Mouse (Mus musculus) liver, embryonic 16.5 days (tissue): ENCODE data around the gene H2al2a. TPM values are rescaled to one million over a fixed set of nuclear protein-coding genes. Genes with fewer than 3 reads are reported as not detected.

ENCODE experiments used
- ATAC-seq: fragments of 200-750 bp; cut with Nextera tagmentation; 2 replicates; pipeline ENCODE4 v1.8.0; 2017; ENCODE audit warnings: low read depth, mild to moderate bottlenecking, moderate number of reproducible peaks, moderate library complexity
- H3K27ac ChIP-seq: fragments of 300-500 bp; sonication (generic); 2 replicates; pipeline ENCODE4 v1.5.1; 2014; ENCODE audit warnings: mild to moderate bottlenecking, low read length
- H3K27me3 ChIP-seq: fragments of 300-500 bp; sonication (generic); 2 replicates; pipeline ENCODE4 v1.6.1; 2014; ENCODE audit warnings: low read depth, low read length, mixed read lengths; ENCODE audit not compliant: control insufficient read depth, insufficient read depth
- H3K36me3 ChIP-seq: fragments of 300-500 bp; sonication (generic); 2 replicates; pipeline ENCODE4 v1.6.1; 2014; ENCODE audit warnings: mild to moderate bottlenecking; ENCODE audit not compliant: control insufficient read depth, insufficient read depth
- H3K4me1 ChIP-seq: fragments of 300-500 bp; sonication (generic); 2 replicates; pipeline ENCODE4 v1.6.1; 2014; ENCODE audit warnings: low read depth, low read length, mixed read lengths; ENCODE audit not compliant: control insufficient read depth
- H3K4me2 ChIP-seq: fragments of 300-500 bp; sonication (generic); 2 replicates; pipeline ENCODE4 v1.6.1; 2014; ENCODE audit warnings: low read depth, low read length, mixed read lengths
- H3K4me3 ChIP-seq: fragments of 300-500 bp; sonication (generic); 2 replicates; pipeline ENCODE4 v1.5.1; 2014; ENCODE audit warnings: low read depth, mild to moderate bottlenecking, low read length
- H3K9ac ChIP-seq: fragments of 300-500 bp; sonication (generic); 2 replicates; pipeline ENCODE4 v1.6.1; 2014; ENCODE audit warnings: low read depth, low read length
- H3K9me3 ChIP-seq: fragments of 300-500 bp; sonication (generic); replicated peaks from 2 replicates; pipeline ENCODE4 v1.6.1; 2016; ENCODE audit warnings: low read length; ENCODE audit not compliant: control insufficient read depth
- WGBS: fragments of 180-500 bp; shearing (Covaris S2); extraction: QIAGEN DNeasy Blood & Tissue Kit; methylation state at CpG from one replicate; pipeline ENCODE4 v1.1.7; 2014; ENCODE audit not compliant: insufficient replicate concordance; 5-methylcytosine and 5-hydroxymethylcytosine counted together
- polyA plus RNA-seq: library from polyadenylated mRNA; unstranded; fragments of >200 nt; fragmentation: Nextera tagmentation; extraction: Ambion mirVana; gene quantifications from 2 replicates; pipeline ENCODE4 v1.2.1, GENCODE M21; 2015

The H2al2a gene
- polyA plus RNA-seq, 1 experiment from 2014 or later, result not detected

- no peak overlapping the region for H3K9ac ChIP-seq
- ATAC-seq, result no peak
- 75% methylated on average over 6 of the region's 6 CpGs for WGBS
Observed at GRCm38 (mm10) chr2:18017321-18017720, 20.6 kb upstream of the H2al2a start.

DNA sequence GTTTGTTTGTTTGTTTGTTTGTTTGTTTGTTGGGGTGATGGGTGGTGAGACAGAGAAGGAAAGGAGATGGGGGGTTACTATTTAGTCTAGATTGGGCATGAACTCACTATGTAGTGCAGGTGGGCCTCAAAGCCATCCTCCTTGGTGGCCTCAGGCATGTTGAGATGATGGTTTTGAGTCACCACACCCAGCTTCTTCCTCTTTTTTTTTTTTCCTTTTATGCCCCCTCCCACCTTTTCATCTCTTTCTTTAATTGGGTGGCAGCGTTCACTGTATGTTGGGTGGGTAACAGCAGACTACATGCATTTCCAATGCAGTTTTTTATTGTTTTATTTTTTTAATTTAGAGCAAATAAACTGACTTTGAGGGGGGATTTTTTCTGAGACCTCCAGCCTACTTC lies 19.9 kb upstream of the H2al2a start:
- Histone ChIP-seq H3K9me3 (no peaks in the 10 kb centered on the region), H3K27ac (no peak overlapping the region), H3K4me2 (no peak overlapping the region), H3K4me3 (no peak overlapping the region), H3K36me3 (no peaks in the 10 kb centered on the region), H3K4me1 (no peaks in the 10 kb centered on the region), H3K9ac (no peak overlapping the region), H3K27me3 (no peaks in the 10 kb centered on the region)
- WGBS, result 70% methylated on average over 1 of the region's 1 CpGs
- ATAC-seq, result no peak

More at GRCm38 (mm10) chr2:18017321-18017720, 20.6 kb upstream of the H2al2a start:
- Histone ChIP-seq H3K4me2 (no peak overlapping the region), H3K27me3 (no peaks in the 10 kb centered on the region), H3K4me3 (no peak overlapping the region), H3K4me1 (no peaks in the 10 kb centered on the region), H3K36me3 (no peaks in the 10 kb centered on the region), H3K27ac (no peak overlapping the region), H3K9me3 (no peaks in the 10 kb centered on the region)

GRCm38 (mm10) chr2:18015581-18015980 lies 18.8 kb upstream of the H2al2a start:
- WGBS, result 44% methylated on average over 3 of the region's 3 CpGs
- H3K36me3 ChIP-seq, result no peaks in the 10 kb centered on the region
- no peak overlapping the region for H3K4me3 ChIP-seq
- H3K27me3 ChIP-seq, result no peaks in the 10 kb centered on the region
- H3K27ac ChIP-seq, result no peak overlapping the region
- no peak for ATAC-seq
- no peaks in the 10 kb centered on the region for H3K4me1 ChIP-seq
- H3K4me2 ChIP-seq, result no peak overlapping the region
- no peaks in the 10 kb centered on the region for H3K9me3 ChIP-seq
- H3K9ac ChIP-seq, result no peak overlapping the region

GRCm38 (mm10) chr2:18012866-18013265 lies 16.1 kb upstream of the H2al2a start:
- H3K36me3 ChIP-seq, result no peaks in the 10 kb centered on the region
- H3K27me3 ChIP-seq, result no peaks in the 10 kb centered on the region
- H3K9ac ChIP-seq, result no peak overlapping the region
- no peak overlapping the region for H3K4me2 ChIP-seq
- H3K9me3 ChIP-seq, result no peaks in the 10 kb centered on the region
- H3K4me1 ChIP-seq, result no peaks in the 10 kb centered on the region
- no peak for ATAC-seq
- H3K27ac ChIP-seq, result no peak overlapping the region
- WGBS, result 72% methylated on average over 3 of the region's 3 CpGs
- no peak overlapping the region for H3K4me3 ChIP-seq

GRCm38 (mm10) chr2:18011226-18011625 lies 14.5 kb upstream of the H2al2a start:
- Histone ChIP-seq H3K4me3 (no peak overlapping the region), H3K36me3 (no peaks in the 10 kb centered on the region), H3K9me3 (no peaks in the 10 kb centered on the region), H3K27me3 (no peaks in the 10 kb centered on the region), H3K4me2 (no peak overlapping the region), H3K9ac (no peak overlapping the region), H3K27ac (no peak overlapping the region), H3K4me1 (no peaks in the 10 kb centered on the region)
- WGBS, result 58% methylated on average over 6 of the region's 6 CpGs
- no peak for ATAC-seq

- no peak overlapping the region for H3K4me2 ChIP-seq
- no peaks in the 10 kb centered on the region for H3K4me1 ChIP-seq
- H3K9ac ChIP-seq, result no peak overlapping the region
- no peak for ATAC-seq
- H3K27me3 ChIP-seq, result no peaks in the 10 kb centered on the region
- H3K36me3 ChIP-seq, result no peaks in the 10 kb centered on the region
- no peak overlapping the region for H3K4me3 ChIP-seq
- 37% methylated on average over 8 of the region's 8 CpGs for WGBS
- H3K27ac ChIP-seq, result no peak overlapping the region
- H3K9me3 ChIP-seq, result no peaks in the 10 kb centered on the region
Observed at GRCm38 (mm10) chr2:18005137-18005536, 8.4 kb upstream of the H2al2a start.

- H3K36me3 ChIP-seq, result no peaks in the 10 kb centered on the region
- H3K4me2 ChIP-seq, result no peak overlapping the region
- no peaks in the 10 kb centered on the region for H3K9me3 ChIP-seq
- no peaks in the 10 kb centered on the region for H3K27me3 ChIP-seq
- no peak overlapping the region for H3K4me3 ChIP-seq
- WGBS, result 61% methylated on average over 4 of the region's 4 CpGs
- no peaks in the 10 kb centered on the region for H3K4me1 ChIP-seq
- ATAC-seq, result no peak
- no peak overlapping the region for H3K27ac ChIP-seq
- H3K9ac ChIP-seq, result no peak overlapping the region
Observed at GRCm38 (mm10) chr2:18004286-18004685, 7.5 kb upstream of the H2al2a start.

- H3K9ac ChIP-seq, result no peak overlapping the region
- no peak for ATAC-seq
- H3K36me3 ChIP-seq, result no peaks in the 10 kb centered on the region
- H3K27ac ChIP-seq, result no peak overlapping the region
- H3K4me3 ChIP-seq, result no peak overlapping the region
- no peaks in the 10 kb centered on the region for H3K9me3 ChIP-seq
- no peaks in the 10 kb centered on the region for H3K27me3 ChIP-seq
- WGBS, result 67% methylated on average over 3 of the region's 3 CpGs
- no peak overlapping the region for H3K4me2 ChIP-seq
- no peaks in the 10 kb centered on the region for H3K4me1 ChIP-seq
Observed at GRCm38 (mm10) chr2:18002306-18002705, 5.5 kb upstream of the H2al2a start.

DNA sequence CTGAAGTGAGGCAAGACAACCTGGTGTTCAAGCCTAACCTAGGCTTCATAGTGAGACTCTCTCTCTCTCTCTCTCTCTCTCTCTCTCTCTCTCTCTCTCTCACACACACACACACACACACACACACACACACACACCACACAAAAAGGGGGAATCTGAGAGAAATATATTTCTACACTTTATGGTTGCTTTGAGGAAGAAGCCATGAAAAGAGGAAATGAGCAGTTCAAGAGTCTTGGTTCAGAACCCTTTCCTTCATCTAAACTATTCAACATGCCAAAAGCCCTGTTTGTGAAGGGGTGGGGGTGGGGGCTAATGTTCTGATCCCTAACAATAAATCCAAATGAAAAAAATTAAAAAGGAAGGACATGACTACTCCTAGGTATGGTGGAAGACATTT lies 7.2 kb downstream of the H2al2a start:
- ATAC-seq, result no peak
- Histone ChIP-seq H3K9me3 (no peaks in the 10 kb centered on the region), H3K4me1 (no peaks in the 10 kb centered on the region), H3K9ac (no peak overlapping the region), H3K4me2 (no peak overlapping the region), H3K27ac (no peak overlapping the region), H3K4me3 (no peak overlapping the region), H3K27me3 (no peaks in the 10 kb centered on the region), H3K36me3 (no peaks in the 10 kb centered on the region)

DNA sequence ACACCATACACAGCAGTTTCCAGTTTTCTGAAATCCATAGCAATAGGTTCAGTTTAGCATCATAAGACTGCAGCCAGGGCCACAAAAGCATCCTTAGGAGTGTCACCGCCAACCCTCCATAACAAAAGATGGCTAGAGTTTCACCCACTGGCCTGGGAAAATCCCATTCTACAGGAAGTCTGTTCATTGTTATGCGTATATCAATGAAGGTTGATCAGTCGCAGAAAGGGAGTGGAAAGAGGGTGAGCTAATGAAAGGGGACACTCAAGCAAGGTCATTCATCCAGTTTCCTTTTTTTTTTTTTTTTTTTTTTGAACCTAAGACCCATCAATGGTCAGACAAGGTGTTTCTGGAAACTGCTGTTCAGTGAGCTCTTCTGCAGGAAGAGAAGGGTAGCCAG lies 7.6 kb downstream of the H2al2a start:
- 69% methylated on average over 3 of the region's 3 CpGs for WGBS
- Histone ChIP-seq H3K9ac (no peak overlapping the region), H3K4me2 (no peak overlapping the region), H3K27me3 (no peaks in the 10 kb centered on the region), H3K9me3 (no peaks in the 10 kb centered on the region), H3K4me3 (no peak overlapping the region), H3K27ac (no peak overlapping the region), H3K4me1 (no peaks in the 10 kb centered on the region), H3K36me3 (no peaks in the 10 kb centered on the region)
- ATAC-seq, result no peak
